Mouse (Mus musculus) kidney, adult 2 months (tissue): ENCODE measurements around the gene Foxp1. TPM values are rescaled to one million over a fixed set of nuclear protein-coding genes. Genes with fewer than 3 reads are reported as not detected.

Source experiments
- DNase-seq: peaks from one replicate; pipeline ENCODE4 v3.0.0; 2021
- H3K27ac ChIP-seq: fragments of 200-500 bp; 2 replicates; pipeline ENCODE4 v1.5.1; 2012; ENCODE audit warnings: low read depth, low read length, control low read depth, inconsistent platforms; ENCODE audit not compliant: insufficient read depth
- H3K27me3 ChIP-seq: fragments of 200-500 bp; replicated peaks from 2 replicates; pipeline ENCODE4 v1.6.1; 2012; ENCODE audit warnings: mild to moderate bottlenecking, moderate library complexity, low read length, inconsistent platforms; ENCODE audit not compliant: control insufficient read depth, insufficient read depth
- H3K36me3 ChIP-seq: fragments of 200-500 bp; 2 replicates; pipeline ENCODE4 v1.6.1; 2012; ENCODE audit warnings: mild to moderate bottlenecking, moderate library complexity, low read length, inconsistent platforms; ENCODE audit not compliant: control insufficient read depth, insufficient read depth
- H3K4me1 ChIP-seq: fragments of 200-500 bp; 2 replicates; pipeline ENCODE4 v1.6.1; 2011; ENCODE audit warnings: low read length; ENCODE audit not compliant: control insufficient read depth, insufficient read depth
- H3K4me3 ChIP-seq: fragments of 200-500 bp; 2 replicates; pipeline ENCODE4 v1.5.1; 2011; ENCODE audit warnings: mild to moderate bottlenecking, low read depth, low read length, control low read depth; ENCODE audit not compliant: insufficient read depth
- CTCF ChIP-seq: fragments of 200-500 bp; conservative IDR thresholded peaks from 2 replicates; pipeline ENCODE4 v1.5.1; 2011; ENCODE audit warnings: low read depth, mild to moderate bottlenecking, control low read depth, low read length, moderate library complexity, mixed read lengths; ENCODE audit not compliant: insufficient read depth, insufficient read length
- POLR2A ChIP-seq: fragments of 200-500 bp; IDR thresholded peaks from one replicate; pipeline ENCODE4 v1.6.1; 2011; ENCODE audit warnings: low read depth, low read length, control low read depth
- WGBS: fragments of 180-500 bp; shearing (Covaris S2); methylation state at CpG from one replicate; pipeline ENCODE4 v1.1.7; 2018; 5-methylcytosine and 5-hydroxymethylcytosine counted together
- polyA plus RNA-seq: library from polyadenylated mRNA; depleted of rRNA; stranded (reverse); fragments of >200 nt; gene quantifications from 2 replicates; pipeline ENCODE4 v1.2.3, GENCODE M21; 2012

Gene Foxp1
- polyA plus RNA-seq, 1 experiment = 32.8 TPM

GRCm38 (mm10) chr6:99204780-99205586 lies 317.5 kb downstream of the Foxp1 start:
- DNase-seq = no peak
- Histone ChIP-seq H3K36me3 (no peaks in the 10 kb centered on the region), H3K4me1 (no peaks in the 10 kb centered on the region), H3K4me3 (no peak overlapping the region), H3K27ac (no peak overlapping the region), H3K27me3 (no peaks in the 10 kb centered on the region)
- no peak for TF ChIP-seq CTCF
- TF ChIP-seq POLR2A = no peak
- WGBS = 53% methylated on average over 7 of the region's 7 CpGs

GRCm38 (mm10) chr6:99204052-99204779 lies 318.3 kb downstream of the Foxp1 start:
- Histone ChIP-seq H3K4me3 (no peak overlapping the region), H3K4me1 (no peaks in the 10 kb centered on the region), H3K36me3 (no peaks in the 10 kb centered on the region), H3K27ac (no peak overlapping the region), H3K27me3 (no peaks in the 10 kb centered on the region)
- DNase-seq = no peak
- no peak for TF ChIP-seq CTCF
- no peak for TF ChIP-seq POLR2A
- WGBS = 29% methylated on average over 14 of the region's 14 CpGs

- H3K36me3 ChIP-seq = no peaks in the 10 kb centered on the region
- H3K4me3 ChIP-seq = no peak overlapping the region
- no peaks in the 10 kb centered on the region for H3K27me3 ChIP-seq
- 88% methylated on average over 11 of the region's 11 CpGs for WGBS
- no peak for DNase-seq
- no peaks in the 10 kb centered on the region for H3K4me1 ChIP-seq
- no peak for TF ChIP-seq POLR2A
- TF ChIP-seq CTCF = no peak
- no peak overlapping the region for H3K27ac ChIP-seq
Measured at GRCm38 (mm10) chr6:99203231-99203630, 319.3 kb downstream of the Foxp1 start.

- Histone ChIP-seq H3K27ac (no peak overlapping the region), H3K4me1 (no peaks in the 10 kb centered on the region), H3K4me3 (no peak overlapping the region), H3K27me3 (no peaks in the 10 kb centered on the region), H3K36me3 (no peaks in the 10 kb centered on the region)
- no peak for DNase-seq
- WGBS = 98% methylated on average over 4 of the region's 4 CpGs
- no peak for TF ChIP-seq POLR2A
- no peak for TF ChIP-seq CTCF
Measured at GRCm38 (mm10) chr6:99202781-99203180, 319.7 kb downstream of the Foxp1 start.

- WGBS = 38% methylated on average over 4 of the region's 4 CpGs
- Histone ChIP-seq H3K27ac (no peak overlapping the region), H3K36me3 (no peaks in the 10 kb centered on the region), H3K4me1 (no peaks in the 10 kb centered on the region), H3K4me3 (no peak overlapping the region), H3K27me3 (no peaks in the 10 kb centered on the region)
- no peak for DNase-seq
- no peak for TF ChIP-seq POLR2A
- TF ChIP-seq CTCF = no peak
Measured at GRCm38 (mm10) chr6:99201271-99201705, 321.2 kb downstream of the Foxp1 start.

GRCm38 (mm10) chr6:99200656-99201055 lies 321.9 kb downstream of the Foxp1 start:
- no peaks in the 10 kb centered on the region for H3K4me1 ChIP-seq
- no peak overlapping the region for H3K4me3 ChIP-seq
- DNase-seq = no peak
- H3K36me3 ChIP-seq = no peaks in the 10 kb centered on the region
- 52% methylated on average over 11 of the region's 11 CpGs for WGBS
- H3K27ac ChIP-seq = no peak overlapping the region
- H3K27me3 ChIP-seq = no peaks in the 10 kb centered on the region
- TF ChIP-seq CTCF (no peak), POLR2A (no peak)

- TF ChIP-seq CTCF (no peak), POLR2A (no peak)
- 85% methylated on average over 4 of the region's 4 CpGs for WGBS
Measured at GRCm38 (mm10) chr6:99199277-99199676, 323.2 kb downstream of the Foxp1 start.

More at GRCm38 (mm10) chr6:99199277-99199676, 323.2 kb downstream of the Foxp1 start:
- H3K4me3 ChIP-seq = no peak overlapping the region
- no peaks in the 10 kb centered on the region for H3K36me3 ChIP-seq
- no peaks in the 10 kb centered on the region for H3K27me3 ChIP-seq
- DNase-seq = no peak
- H3K27ac ChIP-seq = no peak overlapping the region
- H3K4me1 ChIP-seq = no peaks in the 10 kb centered on the region
